Mouse (Mus musculus) kidney, adult 18-20 months (tissue): Measurements from ENCODE around the gene Ap2a2.
A peak's percentile ranks its signal among the peaks of the same experiment; 100 is the strongest.
"Not testable (repeated sequence)": the region's sequence is repeated elsewhere in the genome, so short reads cannot be mapped to it uniquely, and the experiment has no call there.

Source experiments
- DNase-seq: peaks from one replicate; pipeline ENCODE4 v3.0.0; 2021

The Ap2a2 gene

GRCm38 (mm10) chr7:141669097-141669496, 107.1 kb downstream of the Ap2a2 start:
- DNase-seq, result not testable (repeated sequence)

- peak; percentile 65 for DNase-seq
These were observed 109.0 kb downstream of the Ap2a2 start for GRCm38 (mm10) chr7:141670999-141671398.

GRCm38 (mm10) chr7:141671626-141672291, 109.8 kb downstream of the Ap2a2 start:
- no peak for DNase-seq

- DNase-seq, result no peak
These were observed 116.9 kb downstream of the Ap2a2 start for GRCm38 (mm10) chr7:141678922-141679321.
